Mouse (Mus musculus): Measurements from ENCODE around the gene Krt80. TPM values are rescaled to one million over a fixed set of nuclear protein-coding genes. Genes with fewer than 3 reads are reported as not detected.

The Krt80 gene
- polyA plus RNA-seq, 1 experiment from 2014 or later: 63.0 TPM

- 74% methylated on average over 5 of the region's 5 CpGs for WGBS
- no peaks in the 10 kb centered on the region for H3K27me3 ChIP-seq (ENCODE audit: control insufficient read depth, insufficient read depth, low read length)
- no peak for TF ChIP-seq EP300 (optimal IDR thresholded peaks at IDR 0.05)
- TF ChIP-seq CTCF (IDR thresholded peaks at IDR 0.05; ENCODE audit: low read depth): no peak
- H3K4me3 ChIP-seq (ENCODE audit: low read depth, low read length): no peak overlapping the region
- no peak overlapping the region for H3K9ac ChIP-seq (ENCODE audit: low read length)
- no peak overlapping the region for H3K27ac ChIP-seq (replicated peaks)
- no peaks in the 10 kb centered on the region for H3K4me1 ChIP-seq (replicated peaks; ENCODE audit: control insufficient read depth, insufficient read depth)
- H3K36me3 ChIP-seq (ENCODE audit: control insufficient read depth, insufficient read depth, low read length): no peaks in the 10 kb centered on the region
- ATAC-seq (ENCODE audit: low FRiP score, low TSS enrichment) (no peak), DNase-seq (ENCODE audit: low spot score) (no peak)
- H3K9me3 ChIP-seq (ENCODE audit: control insufficient read depth, low read length): no peaks in the 10 kb centered on the region
- no peak overlapping the region for H3K4me2 ChIP-seq (replicated peaks; ENCODE audit: low read depth)
These were observed 22.3 kb upstream of the Krt80 start for GRCm38 (mm10) chr15:101392251-101392650.

- Histone ChIP-seq H3K9ac (ENCODE audit: low read length) (no peak overlapping the region), H3K4me3 (ENCODE audit: low read depth, low read length) (no peak overlapping the region), H3K27me3 (ENCODE audit: control insufficient read depth, insufficient read depth, low read length) (no peaks in the 10 kb centered on the region), H3K27ac (replicated peaks) (peak overlapping the region; percentile 61), H3K9me3 (ENCODE audit: control insufficient read depth, low read length) (no peaks in the 10 kb centered on the region), H3K4me1 (replicated peaks; ENCODE audit: control insufficient read depth, insufficient read depth) (no peaks in the 10 kb centered on the region), H3K4me2 (replicated peaks; ENCODE audit: low read depth) (no peak overlapping the region), H3K36me3 (ENCODE audit: control insufficient read depth, insufficient read depth, low read length) (no peaks in the 10 kb centered on the region)
- ATAC-seq (ENCODE audit: low FRiP score, low TSS enrichment) (no peak), DNase-seq (ENCODE audit: low spot score) (no peak)
- WGBS: 71% methylated on average over 5 of the region's 5 CpGs
- no peak for TF ChIP-seq CTCF (IDR thresholded peaks at IDR 0.05; ENCODE audit: low read depth)
- no peak for TF ChIP-seq EP300 (optimal IDR thresholded peaks at IDR 0.05)
These were observed 20.2 kb upstream of the Krt80 start for GRCm38 (mm10) chr15:101390203-101390602.

GRCm38 (mm10) chr15:101388034-101388541 is 18.1 kb upstream of the Krt80 start:
- no peak overlapping the region for H3K4me2 ChIP-seq (replicated peaks; ENCODE audit: low read depth)
- 36% methylated on average over 5 of the region's 5 CpGs for WGBS
- TF ChIP-seq CTCF (IDR thresholded peaks at IDR 0.05; ENCODE audit: low read depth) (peak; percentile 64), EP300 (optimal IDR thresholded peaks at IDR 0.05) (no peak)
- H3K9ac ChIP-seq (ENCODE audit: low read length): no peak overlapping the region
- no peak overlapping the region for H3K4me3 ChIP-seq (ENCODE audit: low read depth, low read length)
- no peaks in the 10 kb centered on the region for H3K4me1 ChIP-seq (replicated peaks; ENCODE audit: control insufficient read depth, insufficient read depth)
- DNase-seq (ENCODE audit: low spot score): peak; percentile 53
- H3K9me3 ChIP-seq (ENCODE audit: control insufficient read depth, low read length): no peaks in the 10 kb centered on the region
- H3K27me3 ChIP-seq (ENCODE audit: control insufficient read depth, insufficient read depth, low read length): no peaks in the 10 kb centered on the region
- peak overlapping the region; percentile 45; the same call in 1 of the 2 replicates for H3K27ac ChIP-seq (replicated peaks)
- peak; percentile 55 for ATAC-seq (ENCODE audit: low FRiP score, low TSS enrichment)
- H3K36me3 ChIP-seq (ENCODE audit: control insufficient read depth, insufficient read depth, low read length): no peaks in the 10 kb centered on the region

GRCm38 (mm10) chr15:101387176-101387575 is 17.2 kb upstream of the Krt80 start:
- H3K4me3 ChIP-seq (ENCODE audit: low read depth, low read length): no peak overlapping the region
- H3K27me3 ChIP-seq (ENCODE audit: control insufficient read depth, insufficient read depth, low read length): no peaks in the 10 kb centered on the region
- DNase-seq (ENCODE audit: low spot score) (peak; percentile 79), ATAC-seq (ENCODE audit: low FRiP score, low TSS enrichment) (peak; percentile 41; the same call in 1 of the 2 replicates)
- H3K9me3 ChIP-seq (ENCODE audit: control insufficient read depth, low read length): no peaks in the 10 kb centered on the region
- H3K4me1 ChIP-seq (replicated peaks; ENCODE audit: control insufficient read depth, insufficient read depth): no peaks in the 10 kb centered on the region
- no peak overlapping the region for H3K9ac ChIP-seq (ENCODE audit: low read length)
- no peak overlapping the region for H3K4me2 ChIP-seq (replicated peaks; ENCODE audit: low read depth)
- 0 out of 2 replicates have a peak overlapping the region, but pooled peaks have one; percentile 40 for H3K27ac ChIP-seq (replicated peaks)
- TF ChIP-seq EP300 (optimal IDR thresholded peaks at IDR 0.05) (no peak), CTCF (IDR thresholded peaks at IDR 0.05; ENCODE audit: low read depth) (peak; percentile 86)
- 52% methylated on average over 3 of the region's 3 CpGs for WGBS
- no peaks in the 10 kb centered on the region for H3K36me3 ChIP-seq (ENCODE audit: control insufficient read depth, insufficient read depth, low read length)

GRCm38 (mm10) chr15:101385064-101385463 is 15.1 kb upstream of the Krt80 start:
- Histone ChIP-seq H3K27ac (replicated peaks) (no peak overlapping the region), H3K4me2 (replicated peaks; ENCODE audit: low read depth) (no peak overlapping the region), H3K27me3 (ENCODE audit: control insufficient read depth, insufficient read depth, low read length) (no peaks in the 10 kb centered on the region), H3K4me3 (ENCODE audit: low read depth, low read length) (no peak overlapping the region), H3K4me1 (replicated peaks; ENCODE audit: control insufficient read depth, insufficient read depth) (peaks cover 3% of the 10 kb centered on the region; the same call in 1 of the 2 replicates), H3K36me3 (ENCODE audit: control insufficient read depth, insufficient read depth, low read length) (no peaks in the 10 kb centered on the region), H3K9me3 (ENCODE audit: control insufficient read depth, low read length) (no peaks in the 10 kb centered on the region), H3K9ac (ENCODE audit: low read length) (no peak overlapping the region)
- ATAC-seq (ENCODE audit: low FRiP score, low TSS enrichment): no peak
- 59% methylated on average over 6 of the region's 6 CpGs for WGBS
- no peak for TF ChIP-seq EP300 (optimal IDR thresholded peaks at IDR 0.05)
- no peak for TF ChIP-seq CTCF (IDR thresholded peaks at IDR 0.05; ENCODE audit: low read depth)
- no peak for DNase-seq (ENCODE audit: low spot score)

GRCm38 (mm10) chr15:101384610-101385009 is 14.6 kb upstream of the Krt80 start:
- 73% methylated on average over 7 of the region's 7 CpGs for WGBS
- Histone ChIP-seq H3K4me3 (ENCODE audit: low read depth, low read length) (no peak overlapping the region), H3K4me1 (replicated peaks; ENCODE audit: control insufficient read depth, insufficient read depth) (peaks cover 3% of the 10 kb centered on the region; the same call in 1 of the 2 replicates), H3K36me3 (ENCODE audit: control insufficient read depth, insufficient read depth, low read length) (no peaks in the 10 kb centered on the region), H3K9me3 (ENCODE audit: control insufficient read depth, low read length) (no peaks in the 10 kb centered on the region), H3K4me2 (replicated peaks; ENCODE audit: low read depth) (no peak overlapping the region), H3K9ac (ENCODE audit: low read length) (no peak overlapping the region), H3K27me3 (ENCODE audit: control insufficient read depth, insufficient read depth, low read length) (no peaks in the 10 kb centered on the region), H3K27ac (replicated peaks) (no peak overlapping the region)
- TF ChIP-seq EP300 (optimal IDR thresholded peaks at IDR 0.05) (no peak), CTCF (IDR thresholded peaks at IDR 0.05; ENCODE audit: low read depth) (no peak)
- ATAC-seq (ENCODE audit: low FRiP score, low TSS enrichment): no peak
- no peak for DNase-seq (ENCODE audit: low spot score)
